Mouse (Mus musculus): ENCODE measurements around the gene Celsr1. TPM values are rescaled to one million over a fixed set of nuclear protein-coding genes. Genes with fewer than 3 reads are reported as not detected.
A peak's percentile ranks its signal among the peaks of the same experiment; 100 is the strongest.

The Celsr1 gene
- polyA plus RNA-seq, 1 experiment from 2014 or later, result 2.0 TPM

GRCm38 (mm10) chr15:86017336-86017735, 16.2 kb downstream of the Celsr1 start:
- WGBS, result 89% methylated on average over 6 of the region's 6 CpGs
- DNase-seq (ENCODE audit: low spot score) (no peak), ATAC-seq (ENCODE audit: low FRiP score, low TSS enrichment) (no peak)
- H3K4me2 ChIP-seq (replicated peaks; ENCODE audit: low read depth), result no peak overlapping the region
- H3K4me3 ChIP-seq (ENCODE audit: low read depth, low read length), result no peak overlapping the region
- TF ChIP-seq EP300 (optimal IDR thresholded peaks at IDR 0.05) (no peak), CTCF (IDR thresholded peaks at IDR 0.05; ENCODE audit: low read depth) (no peak)
- no peaks in the 10 kb centered on the region for H3K9me3 ChIP-seq (ENCODE audit: control insufficient read depth, low read length)
- H3K27me3 ChIP-seq (ENCODE audit: control insufficient read depth, insufficient read depth, low read length), result no peaks in the 10 kb centered on the region
- no peak overlapping the region for H3K9ac ChIP-seq (ENCODE audit: low read length)
- no peaks in the 10 kb centered on the region for H3K36me3 ChIP-seq (ENCODE audit: control insufficient read depth, insufficient read depth, low read length)
- H3K4me1 ChIP-seq (replicated peaks; ENCODE audit: control insufficient read depth, insufficient read depth), result no peaks in the 10 kb centered on the region
- no peak overlapping the region for H3K27ac ChIP-seq (replicated peaks)

GRCm38 (mm10) chr15:86015860-86016541, 17.6 kb downstream of the Celsr1 start:
- DNase-seq (ENCODE audit: low spot score), result peak; percentile 31
- WGBS, result 37% methylated on average over 13 of the region's 13 CpGs
- TF ChIP-seq CTCF (IDR thresholded peaks at IDR 0.05; ENCODE audit: low read depth) (no peak), EP300 (optimal IDR thresholded peaks at IDR 0.05) (no peak)

DNA sequence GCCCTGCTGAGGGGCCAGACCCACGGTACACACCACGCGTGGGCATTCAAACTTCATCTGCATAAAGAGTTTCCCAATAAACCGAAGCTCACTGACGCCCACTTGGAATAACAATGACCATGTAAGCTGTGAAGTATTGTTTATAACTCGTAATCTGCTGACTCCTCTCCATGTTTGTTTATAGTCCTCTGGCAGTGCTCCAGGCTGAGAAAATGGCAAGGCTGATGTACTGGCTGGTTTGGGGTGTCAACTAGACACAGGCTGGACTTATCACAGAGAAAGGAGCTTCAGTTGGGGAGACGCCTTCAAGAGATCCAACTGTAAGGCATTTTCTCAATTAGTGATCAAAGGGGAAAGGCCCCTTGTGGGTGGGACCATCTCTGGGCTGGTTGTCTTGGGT, 18.6 kb downstream of the Celsr1 start:
- no peak overlapping the region for H3K4me2 ChIP-seq (replicated peaks; ENCODE audit: low read depth)
- TF ChIP-seq EP300 (optimal IDR thresholded peaks at IDR 0.05) (no peak), CTCF (IDR thresholded peaks at IDR 0.05; ENCODE audit: low read depth) (no peak)
- H3K9me3 ChIP-seq (ENCODE audit: control insufficient read depth, low read length), result no peaks in the 10 kb centered on the region
- 60% methylated on average over 7 of the region's 7 CpGs for WGBS
- H3K36me3 ChIP-seq (ENCODE audit: control insufficient read depth, insufficient read depth, low read length), result no peaks in the 10 kb centered on the region
- ATAC-seq (ENCODE audit: low FRiP score, low TSS enrichment) (no peak), DNase-seq (ENCODE audit: low spot score) (no peak)
- H3K27me3 ChIP-seq (ENCODE audit: control insufficient read depth, insufficient read depth, low read length), result no peaks in the 10 kb centered on the region
- H3K27ac ChIP-seq (replicated peaks), result no peak overlapping the region
- H3K4me1 ChIP-seq (replicated peaks; ENCODE audit: control insufficient read depth, insufficient read depth), result no peaks in the 10 kb centered on the region
- no peak overlapping the region for H3K4me3 ChIP-seq (ENCODE audit: low read depth, low read length)
- no peak overlapping the region for H3K9ac ChIP-seq (ENCODE audit: low read length)

More at GRCm38 (mm10) chr15:86015860-86016541, 17.6 kb downstream of the Celsr1 start:
- no peaks in the 10 kb centered on the region for H3K4me1 ChIP-seq (replicated peaks; ENCODE audit: control insufficient read depth, insufficient read depth)
- H3K4me3 ChIP-seq (ENCODE audit: low read depth, low read length), result no peak overlapping the region
- peak overlapping the region; percentile 45 for H3K27ac ChIP-seq (replicated peaks)
- no peak overlapping the region for H3K9ac ChIP-seq (ENCODE audit: low read length)
- peak; percentile 56 for ATAC-seq (ENCODE audit: low FRiP score, low TSS enrichment)
- no peaks in the 10 kb centered on the region for H3K9me3 ChIP-seq (ENCODE audit: control insufficient read depth, low read length)
- no peaks in the 10 kb centered on the region for H3K36me3 ChIP-seq (ENCODE audit: control insufficient read depth, insufficient read depth, low read length)
- H3K27me3 ChIP-seq (ENCODE audit: control insufficient read depth, insufficient read depth, low read length), result no peaks in the 10 kb centered on the region
- 0 out of 2 replicates have a peak overlapping the region, but pooled peaks have one; percentile 3 for H3K4me2 ChIP-seq (replicated peaks; ENCODE audit: low read depth)

- 57% methylated on average over 10 of the region's 10 CpGs for WGBS
Observed at GRCm38 (mm10) chr15:86013656-86014055, 19.9 kb downstream of the Celsr1 start.

DNA sequence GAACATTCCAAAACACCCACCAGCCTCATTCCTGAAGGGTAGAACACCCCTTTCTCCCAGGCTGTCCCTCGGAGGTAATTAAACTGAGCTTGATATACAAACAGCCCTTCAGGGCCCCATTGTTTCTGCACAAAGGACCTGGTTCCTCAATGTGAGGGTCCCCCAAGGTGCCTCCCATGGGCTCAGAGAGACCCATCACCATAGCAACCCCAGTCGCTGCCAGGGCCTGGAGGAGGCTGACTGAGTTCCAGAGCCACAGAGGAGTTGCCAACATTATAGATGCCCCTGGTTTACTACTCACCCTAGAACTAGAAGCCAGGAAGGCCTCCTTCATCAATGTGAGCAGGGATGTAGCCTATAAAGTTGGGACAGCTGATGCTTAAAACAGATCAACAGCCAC, 20.4 kb downstream of the Celsr1 start:
- no peak for ATAC-seq (ENCODE audit: low FRiP score, low TSS enrichment)
- Histone ChIP-seq H3K9ac (ENCODE audit: low read length) (no peak overlapping the region), H3K27me3 (ENCODE audit: control insufficient read depth, insufficient read depth, low read length) (no peaks in the 10 kb centered on the region), H3K9me3 (ENCODE audit: control insufficient read depth, low read length) (no peaks in the 10 kb centered on the region), H3K36me3 (ENCODE audit: control insufficient read depth, insufficient read depth, low read length) (no peaks in the 10 kb centered on the region), H3K27ac (replicated peaks) (no peak overlapping the region), H3K4me3 (ENCODE audit: low read depth, low read length) (no peak overlapping the region), H3K4me2 (replicated peaks; ENCODE audit: low read depth) (no peak overlapping the region), H3K4me1 (replicated peaks; ENCODE audit: control insufficient read depth, insufficient read depth) (no peaks in the 10 kb centered on the region)
- WGBS, result 60% methylated on average over 2 of the region's 2 CpGs
- no peak for DNase-seq (ENCODE audit: low spot score)
- TF ChIP-seq CTCF (IDR thresholded peaks at IDR 0.05; ENCODE audit: low read depth) (no peak), EP300 (optimal IDR thresholded peaks at IDR 0.05) (no peak)

More at GRCm38 (mm10) chr15:86013656-86014055, 19.9 kb downstream of the Celsr1 start:
- H3K9me3 ChIP-seq (ENCODE audit: control insufficient read depth, low read length), result no peaks in the 10 kb centered on the region
- TF ChIP-seq CTCF (IDR thresholded peaks at IDR 0.05; ENCODE audit: low read depth) (no peak), EP300 (optimal IDR thresholded peaks at IDR 0.05) (no peak)
- no peaks in the 10 kb centered on the region for H3K4me1 ChIP-seq (replicated peaks; ENCODE audit: control insufficient read depth, insufficient read depth)
- no peak overlapping the region for H3K9ac ChIP-seq (ENCODE audit: low read length)
- H3K4me3 ChIP-seq (ENCODE audit: low read depth, low read length), result no peak overlapping the region
- H3K27ac ChIP-seq (replicated peaks), result no peak overlapping the region
- DNase-seq (ENCODE audit: low spot score) (no peak), ATAC-seq (ENCODE audit: low FRiP score, low TSS enrichment) (no peak)
- H3K27me3 ChIP-seq (ENCODE audit: control insufficient read depth, insufficient read depth, low read length), result no peaks in the 10 kb centered on the region
- no peak overlapping the region for H3K4me2 ChIP-seq (replicated peaks; ENCODE audit: low read depth)
- no peaks in the 10 kb centered on the region for H3K36me3 ChIP-seq (ENCODE audit: control insufficient read depth, insufficient read depth, low read length)

- Histone ChIP-seq H3K27ac (replicated peaks) (peak overlapping the region; percentile 6; the same call in 1 of the 2 replicates), H3K4me2 (replicated peaks; ENCODE audit: low read depth) (peak overlapping the region; percentile 23; the same call in 1 of the 2 replicates), H3K27me3 (ENCODE audit: control insufficient read depth, insufficient read depth, low read length) (no peaks in the 10 kb centered on the region), H3K4me1 (replicated peaks; ENCODE audit: control insufficient read depth, insufficient read depth) (peaks cover 2% of the 10 kb centered on the region; the same call in 1 of the 2 replicates), H3K9me3 (ENCODE audit: control insufficient read depth, low read length) (no peaks in the 10 kb centered on the region), H3K4me3 (ENCODE audit: low read depth, low read length) (no peak overlapping the region), H3K36me3 (ENCODE audit: control insufficient read depth, insufficient read depth, low read length) (no peaks in the 10 kb centered on the region), H3K9ac (ENCODE audit: low read length) (no peak overlapping the region)
- DNase-seq (ENCODE audit: low spot score) (peak; percentile 51), ATAC-seq (ENCODE audit: low FRiP score, low TSS enrichment) (peak; percentile 67)
- 10% methylated on average over 6 of the region's 6 CpGs for WGBS
- no peak for TF ChIP-seq CTCF (IDR thresholded peaks at IDR 0.05; ENCODE audit: low read depth)
- no peak for TF ChIP-seq EP300 (optimal IDR thresholded peaks at IDR 0.05)
Observed at GRCm38 (mm10) chr15:86007690-86008121, 25.9 kb downstream of the Celsr1 start.

Data from stomach, postnatal 0 days (tissue).